Mouse (Mus musculus): Measurements from ENCODE around the gene Sctr. TPM values are rescaled to one million over a fixed set of nuclear protein-coding genes. Genes with fewer than 3 reads are reported as not detected.

The Sctr gene
- polyA plus RNA-seq, 1 experiment from 2014 or later = not detected

- Histone ChIP-seq H3K9ac (ENCODE audit: low read length) (no peak overlapping the region), H3K9me3 (replicated peaks; ENCODE audit: control insufficient read depth, low read length) (no peaks in the 10 kb centered on the region), H3K36me3 (ENCODE audit: control insufficient read depth, insufficient read depth) (no peaks in the 10 kb centered on the region), H3K4me1 (ENCODE audit: control insufficient read depth, insufficient read depth, low read length) (peaks cover 3% of the 10 kb centered on the region), H3K27me3 (ENCODE audit: control insufficient read depth, insufficient read depth, low read length) (no peaks in the 10 kb centered on the region), H3K27ac (ENCODE audit: low read length) (peak overlapping the region; percentile 14; the same call in 1 of the 2 replicates), H3K4me2 (ENCODE audit: low read depth, low read length) (no peak overlapping the region), H3K4me3 (ENCODE audit: low read length) (no peak overlapping the region)
- 55% methylated on average over 9 of the region's 9 CpGs for whole genome bisulfite sequencing
- ATAC-seq (replicated peaks; ENCODE audit: extremely low read depth, insufficient read depth, low FRiP score) = peak; percentile 54
Observed at GRCm38 (mm10) chr1:120037021-120037683, 30.5 kb downstream of the Sctr start.

GRCm38 (mm10) chr1:120038594-120038993 lies 31.9 kb downstream of the Sctr start:
- H3K9me3 ChIP-seq (replicated peaks; ENCODE audit: control insufficient read depth, low read length) = no peaks in the 10 kb centered on the region
- no peak overlapping the region for H3K9ac ChIP-seq (ENCODE audit: low read length)
- no peaks in the 10 kb centered on the region for H3K36me3 ChIP-seq (ENCODE audit: control insufficient read depth, insufficient read depth)
- H3K4me1 ChIP-seq (ENCODE audit: control insufficient read depth, insufficient read depth, low read length) = peaks cover 3% of the 10 kb centered on the region
- WGBS = 64% methylated on average over 9 of the region's 9 CpGs
- no peak overlapping the region for H3K27ac ChIP-seq (ENCODE audit: low read length)
- no peak overlapping the region for H3K4me2 ChIP-seq (ENCODE audit: low read depth, low read length)
- no peaks in the 10 kb centered on the region for H3K27me3 ChIP-seq (ENCODE audit: control insufficient read depth, insufficient read depth, low read length)
- ATAC-seq (replicated peaks; ENCODE audit: extremely low read depth, insufficient read depth, low FRiP score) = no peak
- no peak overlapping the region for H3K4me3 ChIP-seq (ENCODE audit: low read length)

GRCm38 (mm10) chr1:120042421-120042820 lies 35.7 kb downstream of the Sctr start:
- Histone ChIP-seq H3K4me2 (ENCODE audit: low read depth, low read length) (no peak overlapping the region), H3K36me3 (ENCODE audit: control insufficient read depth, insufficient read depth) (no peaks in the 10 kb centered on the region), H3K4me3 (ENCODE audit: low read length) (no peak overlapping the region), H3K4me1 (ENCODE audit: control insufficient read depth, insufficient read depth, low read length) (no peaks in the 10 kb centered on the region), H3K9me3 (replicated peaks; ENCODE audit: control insufficient read depth, low read length) (no peaks in the 10 kb centered on the region), H3K27me3 (ENCODE audit: control insufficient read depth, insufficient read depth, low read length) (no peaks in the 10 kb centered on the region), H3K9ac (ENCODE audit: low read length) (no peak overlapping the region), H3K27ac (ENCODE audit: low read length) (no peak overlapping the region)
- ATAC-seq (replicated peaks; ENCODE audit: extremely low read depth, insufficient read depth, low FRiP score) = no peak
- whole genome bisulfite sequencing = 72% methylated on average over 8 of the region's 8 CpGs

- no peaks in the 10 kb centered on the region for H3K27me3 ChIP-seq (ENCODE audit: control insufficient read depth, insufficient read depth, low read length)
- WGBS = 75% methylated on average over 16 of the region's 16 CpGs
- H3K4me2 ChIP-seq (ENCODE audit: low read depth, low read length) = no peak overlapping the region
- no peaks in the 10 kb centered on the region for H3K36me3 ChIP-seq (ENCODE audit: control insufficient read depth, insufficient read depth)
- no peak; the same call in 1 of the 2 replicates for ATAC-seq (replicated peaks; ENCODE audit: extremely low read depth, insufficient read depth, low FRiP score)
- H3K9me3 ChIP-seq (replicated peaks; ENCODE audit: control insufficient read depth, low read length) = no peaks in the 10 kb centered on the region
- no peak overlapping the region for H3K27ac ChIP-seq (ENCODE audit: low read length)
- H3K9ac ChIP-seq (ENCODE audit: low read length) = no peak overlapping the region
- no peaks in the 10 kb centered on the region for H3K4me1 ChIP-seq (ENCODE audit: control insufficient read depth, insufficient read depth, low read length)
- H3K4me3 ChIP-seq (ENCODE audit: low read length) = no peak overlapping the region
Observed at GRCm38 (mm10) chr1:120044584-120044983, 37.9 kb downstream of the Sctr start.

GRCm38 (mm10) chr1:120047325-120047724 lies 40.6 kb downstream of the Sctr start:
- Histone ChIP-seq H3K9ac (ENCODE audit: low read length) (no peak overlapping the region), H3K4me1 (ENCODE audit: control insufficient read depth, insufficient read depth, low read length) (no peaks in the 10 kb centered on the region), H3K36me3 (ENCODE audit: control insufficient read depth, insufficient read depth) (no peaks in the 10 kb centered on the region), H3K4me3 (ENCODE audit: low read length) (no peak overlapping the region), H3K27ac (ENCODE audit: low read length) (no peak overlapping the region), H3K9me3 (replicated peaks; ENCODE audit: control insufficient read depth, low read length) (no peaks in the 10 kb centered on the region), H3K4me2 (ENCODE audit: low read depth, low read length) (no peak overlapping the region), H3K27me3 (ENCODE audit: control insufficient read depth, insufficient read depth, low read length) (no peaks in the 10 kb centered on the region)
- ATAC-seq (replicated peaks; ENCODE audit: extremely low read depth, insufficient read depth, low FRiP score) = no peak

- no peaks in the 10 kb centered on the region for H3K27me3 ChIP-seq (ENCODE audit: control insufficient read depth, insufficient read depth, low read length)
- H3K9ac ChIP-seq (ENCODE audit: low read length) = no peak overlapping the region
- ATAC-seq (replicated peaks; ENCODE audit: extremely low read depth, insufficient read depth, low FRiP score) = no peak
- WGBS = 59% methylated on average over 1 of the region's 1 CpGs
- H3K4me3 ChIP-seq (ENCODE audit: low read length) = no peak overlapping the region
- no peak overlapping the region for H3K27ac ChIP-seq (ENCODE audit: low read length)
- H3K36me3 ChIP-seq (ENCODE audit: control insufficient read depth, insufficient read depth) = no peaks in the 10 kb centered on the region
- H3K4me2 ChIP-seq (ENCODE audit: low read depth, low read length) = no peak overlapping the region
- H3K9me3 ChIP-seq (replicated peaks; ENCODE audit: control insufficient read depth, low read length) = peaks cover 3% of the 10 kb centered on the region; the same call in 1 of the 2 replicates
- no peaks in the 10 kb centered on the region for H3K4me1 ChIP-seq (ENCODE audit: control insufficient read depth, insufficient read depth, low read length)
Observed at GRCm38 (mm10) chr1:120051070-120051469, 44.4 kb downstream of the Sctr start.

GRCm38 (mm10) chr1:120054997-120055396 lies 48.3 kb downstream of the Sctr start:
- H3K9me3 ChIP-seq (replicated peaks; ENCODE audit: control insufficient read depth, low read length) = peaks cover 3% of the 10 kb centered on the region; the same call in 1 of the 2 replicates
- no peak overlapping the region for H3K9ac ChIP-seq (ENCODE audit: low read length)
- 76% methylated on average over 6 of the region's 6 CpGs for WGBS
- H3K4me1 ChIP-seq (ENCODE audit: control insufficient read depth, insufficient read depth, low read length) = no peaks in the 10 kb centered on the region
- H3K27ac ChIP-seq (ENCODE audit: low read length) = no peak overlapping the region
- H3K4me2 ChIP-seq (ENCODE audit: low read depth, low read length) = no peak overlapping the region
- H3K4me3 ChIP-seq (ENCODE audit: low read length) = no peak overlapping the region
- no peaks in the 10 kb centered on the region for H3K27me3 ChIP-seq (ENCODE audit: control insufficient read depth, insufficient read depth, low read length)
- no peak for ATAC-seq (replicated peaks; ENCODE audit: extremely low read depth, insufficient read depth, low FRiP score)
- H3K36me3 ChIP-seq (ENCODE audit: control insufficient read depth, insufficient read depth) = no peaks in the 10 kb centered on the region

- Histone ChIP-seq H3K9ac (ENCODE audit: low read length) (no peak overlapping the region), H3K27me3 (ENCODE audit: control insufficient read depth, insufficient read depth, low read length) (no peaks in the 10 kb centered on the region), H3K9me3 (replicated peaks; ENCODE audit: control insufficient read depth, low read length) (peaks cover 3% of the 10 kb centered on the region; the same call in 1 of the 2 replicates), H3K4me2 (ENCODE audit: low read depth, low read length) (no peak overlapping the region), H3K4me3 (ENCODE audit: low read length) (no peak overlapping the region), H3K36me3 (ENCODE audit: control insufficient read depth, insufficient read depth) (no peaks in the 10 kb centered on the region), H3K4me1 (ENCODE audit: control insufficient read depth, insufficient read depth, low read length) (no peaks in the 10 kb centered on the region), H3K27ac (ENCODE audit: low read length) (no peak overlapping the region)
- WGBS = 54% methylated on average over 6 of the region's 6 CpGs
- peak; percentile 52; the same call in 1 of the 2 replicates for ATAC-seq (replicated peaks; ENCODE audit: extremely low read depth, insufficient read depth, low FRiP score)
Observed at GRCm38 (mm10) chr1:120055475-120055874, 48.8 kb downstream of the Sctr start.

GRCm38 (mm10) chr1:120056236-120056635 lies 49.5 kb downstream of the Sctr start:
- Histone ChIP-seq H3K4me3 (ENCODE audit: low read length) (no peak overlapping the region), H3K4me2 (ENCODE audit: low read depth, low read length) (no peak overlapping the region), H3K36me3 (ENCODE audit: control insufficient read depth, insufficient read depth) (no peaks in the 10 kb centered on the region), H3K9me3 (replicated peaks; ENCODE audit: control insufficient read depth, low read length) (peaks cover 3% of the 10 kb centered on the region; the same call in 1 of the 2 replicates), H3K9ac (ENCODE audit: low read length) (no peak overlapping the region), H3K27me3 (ENCODE audit: control insufficient read depth, insufficient read depth, low read length) (no peaks in the 10 kb centered on the region), H3K4me1 (ENCODE audit: control insufficient read depth, insufficient read depth, low read length) (no peaks in the 10 kb centered on the region), H3K27ac (ENCODE audit: low read length) (no peak overlapping the region)
- 54% methylated on average over 7 of the region's 7 CpGs for WGBS
- ATAC-seq (replicated peaks; ENCODE audit: extremely low read depth, insufficient read depth, low FRiP score) = no peak
